Mouse (Mus musculus) ES-E14 (cell line): ENCODE data around the gene Aoah.

Experiments used
- HCFC1 ChIP-seq: IDR thresholded peaks from 2 replicates; pipeline ENCODE4 v1.6.1; 2012; ENCODE audit warnings: low read length, inconsistent platforms, borderline replicate concordance; ENCODE audit not compliant: insufficient read depth
- MAFK ChIP-seq: IDR thresholded peaks from 2 replicates; pipeline ENCODE4 v1.6.1; 2014; ENCODE audit warnings: mild to moderate bottlenecking, low read depth, low read length, inconsistent platforms; ENCODE audit not compliant: insufficient read depth
- ZC3H11A ChIP-seq: IDR thresholded peaks from 2 replicates; pipeline ENCODE4 v1.6.1; 2012; ENCODE audit warnings: low read depth, mild to moderate bottlenecking, inconsistent platforms, low read length, borderline replicate concordance
- ZNF384 ChIP-seq: IDR thresholded peaks from 2 replicates; pipeline ENCODE4 v1.6.1; 2012; ENCODE audit warnings: low read depth, low read length, inconsistent platforms

GRCm38 (mm10) chr13:21013659-21014058 lies 219.7 kb downstream of the Aoah start:
- TF ChIP-seq ZC3H11A (no peak), HCFC1 (no peak), MAFK (no peak), ZNF384 (no peak)
